Mouse (Mus musculus) myocyte (in vitro differentiated cells): ENCODE data around the gene Pptc7. TPM values are rescaled to one million over a fixed set of nuclear protein-coding genes. Genes with fewer than 3 reads are reported as not detected.

Experiments used
- H3K27me3 ChIP-seq: one replicate; pipeline ENCODE4 v1.6.1; 2011; ENCODE audit not compliant: control insufficient read depth, insufficient read depth, insufficient read length
- H3K36me3 ChIP-seq: one replicate; pipeline ENCODE4 v1.6.1; 2011; ENCODE audit not compliant: control insufficient read depth, insufficient read depth
- H3K4me2 ChIP-seq: one replicate; pipeline ENCODE4 v1.6.1; 2011; ENCODE audit warnings: low read depth, control low read depth
- H3K4me3 ChIP-seq: one replicate; pipeline ENCODE4 v1.5.1; 2011; ENCODE audit warnings: mild to moderate bottlenecking, control low read depth, moderate library complexity
- H3K79me2 ChIP-seq: one replicate; pipeline ENCODE4 v1.6.1; 2011; ENCODE audit not compliant: control insufficient read depth, insufficient read depth
- H3ac ChIP-seq: one replicate; pipeline ENCODE4 v1.6.1; 2011; ENCODE audit not compliant: control insufficient read depth, insufficient read length
- CEBPB ChIP-seq: IDR thresholded peaks from 2 replicates; pipeline ENCODE4 v1.6.1; 2011; ENCODE audit warnings: mild to moderate bottlenecking, moderate library complexity; ENCODE audit not compliant: poor library complexity, insufficient read depth, severe bottlenecking
- E2F4 ChIP-seq: IDR thresholded peaks from one replicate; pipeline ENCODE4 v1.6.1; 2011; ENCODE audit warnings: mild to moderate bottlenecking, control low read depth, moderate library complexity; ENCODE audit not compliant: insufficient read depth
- MAX ChIP-seq: IDR thresholded peaks from one replicate; pipeline ENCODE4 v1.6.1; 2011; ENCODE audit warnings: low read depth, mild to moderate bottlenecking, control low read depth
- MYOD1 ChIP-seq, 3 experiments: IDR thresholded peaks; one replicate each; pipeline ENCODE4 v1.6.1; 2011; ENCODE audit warnings: control low read depth in 2 of 3, low read depth in 2 of 3, mild to moderate bottlenecking in 2 of 3, moderate library complexity in 1 of 3; ENCODE audit not compliant: insufficient read length in 2 of 3, control insufficient read depth in 1 of 3
- MYOG ChIP-seq, 3 experiments: IDR thresholded peaks; one replicate each; pipeline ENCODE4 v1.6.1; 2011; ENCODE audit warnings: control low read depth in 2 of 3, low read depth in 2 of 3, mild to moderate bottlenecking in 2 of 3; ENCODE audit not compliant: insufficient read length in 2 of 3, control insufficient read depth in 1 of 3, insufficient read depth in 1 of 3
- POLR2A ChIP-seq: IDR thresholded peaks from one replicate; pipeline ENCODE4 v1.6.1; 2011; ENCODE audit warnings: low read depth, mild to moderate bottlenecking, control low read depth, moderate library complexity; ENCODE audit not compliant: insufficient read length
- POLR2AphosphoS2 ChIP-seq: IDR thresholded peaks from one replicate; pipeline ENCODE4 v1.6.1; 2011; ENCODE audit warnings: low read depth, control low read depth; ENCODE audit not compliant: insufficient read length
- REST ChIP-seq: IDR thresholded peaks from one replicate; pipeline ENCODE4 v1.6.1; 2011; ENCODE audit warnings: mild to moderate bottlenecking, control low read depth, moderate library complexity; ENCODE audit not compliant: insufficient read depth, insufficient read length
- SRF ChIP-seq: IDR thresholded peaks from one replicate; pipeline ENCODE4 v1.6.1; 2011; ENCODE audit warnings: low read depth; ENCODE audit not compliant: control insufficient read depth, insufficient read length
- TCF12 ChIP-seq: IDR thresholded peaks from one replicate; pipeline ENCODE4 v1.6.1; 2011; ENCODE audit warnings: mild to moderate bottlenecking, control low read depth; ENCODE audit not compliant: poor library complexity, insufficient read depth, severe bottlenecking
- USF1 ChIP-seq: IDR thresholded peaks from one replicate; pipeline ENCODE4 v1.6.1; 2011; ENCODE audit warnings: low read depth, mild to moderate bottlenecking, control low read depth, moderate library complexity
- polyA plus RNA-seq: library from polyadenylated mRNA; unstranded; fragments of >200 nt; fragmentation: generic; extraction: Trizol; gene quantifications from one replicate; pipeline ENCODE4 v1.2.1, GENCODE M21; 2012; ENCODE audit warnings: missing spikeins

Gene Pptc7
- polyA plus RNA-seq, 1 experiment: 6.2 TPM

DNA sequence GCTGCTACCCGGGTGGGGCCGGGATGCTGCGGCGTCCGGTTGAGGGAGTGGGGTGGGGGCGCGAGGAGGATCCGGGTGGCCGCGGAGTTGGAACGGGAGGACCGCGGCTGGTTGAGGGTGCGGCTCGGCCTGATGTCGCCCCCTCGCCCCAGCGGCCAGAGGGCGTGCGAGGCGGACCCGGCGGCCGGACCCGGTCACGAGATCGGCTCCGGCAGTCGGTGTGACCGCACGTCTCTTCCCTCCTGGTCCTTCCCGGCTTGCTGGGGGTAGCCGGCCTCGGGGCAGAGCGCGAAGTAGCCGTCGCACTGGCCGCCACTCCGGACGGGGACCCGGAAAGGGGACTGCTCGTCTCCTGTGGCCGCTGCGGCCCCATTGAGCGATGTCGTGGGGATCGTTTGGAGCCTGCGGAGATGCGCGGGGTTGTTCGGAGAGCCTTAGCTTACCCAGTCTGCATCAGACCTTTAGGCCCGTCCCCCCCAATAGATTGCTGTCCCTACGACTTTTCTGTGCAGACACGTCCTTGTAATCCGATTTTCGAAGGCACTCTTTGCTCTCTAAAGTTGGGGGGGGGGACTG is 70.4 kb downstream of the Pptc7 start:
- no peak for TF ChIP-seq SRF
- TF ChIP-seq REST: no peak
- TF ChIP-seq TCF12: no peak
- no peak for TF ChIP-seq CEBPB
- TF ChIP-seq MYOD1 (IDR thresholded peaks at IDR 0.05; ENCODE audit: control insufficient read depth in 1 of 3, insufficient read length in 2 of 3, low read depth in 2 of 3): no peak
- TF ChIP-seq E2F4: no peak
- peak; percentile 40 for TF ChIP-seq POLR2A
- TF ChIP-seq MYOG (IDR thresholded peaks at IDR 0.05; ENCODE audit: control insufficient read depth in 1 of 3, insufficient read depth in 1 of 3, insufficient read length in 2 of 3, low read depth in 2 of 3): peak in 2 of 3 experiments; percentile 3 to 8
- H3K79me2 ChIP-seq: peaks cover 45% of the 10 kb centered on the region
- H3K4me3 ChIP-seq: peak overlapping the region; percentile 54
- peak overlapping the region; percentile 84 for H3K4me2 ChIP-seq
- no peaks in the 10 kb centered on the region for H3K36me3 ChIP-seq
- peak overlapping the region; percentile 57 for H3ac ChIP-seq
- peaks cover 3% of the 10 kb centered on the region for H3K27me3 ChIP-seq

DNA sequence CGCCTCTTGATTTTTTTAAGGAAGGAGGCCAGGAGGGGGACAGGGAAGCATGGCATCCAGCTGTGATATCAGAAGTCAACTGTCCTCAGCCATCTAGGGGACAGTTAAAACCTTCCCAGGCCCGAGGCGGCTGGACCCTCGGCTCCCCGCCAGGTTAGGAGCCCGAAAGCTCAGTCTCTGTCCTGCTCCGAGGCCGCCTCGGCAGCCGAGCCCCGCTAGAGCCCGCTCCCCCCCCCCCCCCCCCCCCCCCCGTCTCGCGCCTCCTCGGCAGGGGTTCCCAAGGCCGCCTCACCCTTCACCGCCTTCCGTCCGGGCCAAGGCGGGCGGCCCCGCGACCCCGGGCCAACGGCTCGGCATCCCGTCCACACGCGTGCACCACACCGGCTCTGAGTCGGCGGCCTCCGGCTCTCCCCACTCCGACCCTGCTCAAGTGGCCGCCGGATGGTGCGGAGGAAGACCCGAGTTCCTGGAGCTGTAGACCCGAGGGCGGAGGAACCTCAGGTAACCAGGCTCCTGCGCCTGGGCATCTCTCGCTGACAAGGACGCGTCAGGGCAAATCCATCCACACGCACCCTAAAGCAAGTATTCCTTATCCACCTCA is 87.5 kb downstream of the Pptc7 start, which contains the start of gene Gpn3:
Gpn3 (plus strand) TSS at position 286 of the 601 bp plus-strand sequence.
- TF ChIP-seq POLR2AphosphoS2: peak; percentile 16
- no peak for TF ChIP-seq MAX
- Histone ChIP-seq H3K4me2 (peak within 1 kb of the TSS; percentile 96), H3ac (peak within 1 kb of the TSS; percentile 79), H3K27me3 (no peaks in the 10 kb centered on the region), H3K4me3 (peak within 1 kb of the TSS; percentile 75), H3K36me3 (peaks cover 24% of the 10 kb centered on the region), H3K79me2 (peaks cover 18% of the 10 kb centered on the region)

DNA sequence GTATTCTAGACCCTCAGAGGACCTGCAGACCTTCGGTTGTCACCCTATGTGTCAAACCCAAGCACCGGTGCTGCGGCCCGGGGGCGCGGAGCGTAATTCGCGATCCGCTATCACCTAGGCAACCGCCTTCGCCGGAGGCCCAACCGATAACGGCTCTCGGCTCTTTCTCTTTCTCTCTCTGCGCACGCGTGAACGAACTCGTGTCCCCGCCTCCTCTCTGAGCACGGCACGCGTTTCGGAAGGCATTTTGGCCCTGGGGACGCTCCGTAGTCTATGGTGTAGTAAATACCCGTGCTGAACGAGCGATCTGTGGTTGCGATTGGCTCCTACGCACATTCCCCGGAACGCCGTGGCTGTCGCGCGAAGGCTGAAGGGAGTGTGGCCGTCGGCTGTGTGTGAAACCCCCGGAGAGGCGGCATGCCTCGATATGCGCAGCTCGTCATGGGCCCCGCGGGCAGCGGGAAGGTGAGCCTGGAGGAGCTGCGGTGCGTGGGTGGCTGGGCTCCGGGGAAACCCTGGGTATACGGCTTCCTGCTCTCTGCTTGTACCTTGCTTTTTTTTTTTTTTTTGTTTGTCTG is 88.1 kb downstream of the Pptc7 start, which contains the start of gene Fam216a:
Fam216a (minus strand) TSS at position 173 of the 578 bp plus-strand sequence.
- Histone ChIP-seq H3ac (peak within 1 kb of the TSS; percentile 79), H3K36me3 (peaks cover 22% of the 10 kb centered on the region), H3K27me3 (no peaks in the 10 kb centered on the region), H3K4me2 (peak within 1 kb of the TSS; percentile 96), H3K79me2 (peaks cover 18% of the 10 kb centered on the region), H3K4me3 (peak within 1 kb of the TSS; percentile 75)
- TF ChIP-seq MYOD1 (IDR thresholded peaks at IDR 0.05; ENCODE audit: control insufficient read depth in 1 of 3, insufficient read length in 2 of 3, low read depth in 2 of 3): peak in 1 of 3 experiments; percentile 3
- TF ChIP-seq TCF12: no peak
- TF ChIP-seq POLR2A: peak; percentile 83
- TF ChIP-seq MAX: peak; percentile 77
- TF ChIP-seq USF1: no peak
- peak; percentile 86 for TF ChIP-seq POLR2AphosphoS2
- TF ChIP-seq MYOG (IDR thresholded peaks at IDR 0.05; ENCODE audit: control insufficient read depth in 1 of 3, insufficient read depth in 1 of 3, insufficient read length in 2 of 3, low read depth in 2 of 3): no peak
- TF ChIP-seq E2F4: peak; percentile 76

DNA sequence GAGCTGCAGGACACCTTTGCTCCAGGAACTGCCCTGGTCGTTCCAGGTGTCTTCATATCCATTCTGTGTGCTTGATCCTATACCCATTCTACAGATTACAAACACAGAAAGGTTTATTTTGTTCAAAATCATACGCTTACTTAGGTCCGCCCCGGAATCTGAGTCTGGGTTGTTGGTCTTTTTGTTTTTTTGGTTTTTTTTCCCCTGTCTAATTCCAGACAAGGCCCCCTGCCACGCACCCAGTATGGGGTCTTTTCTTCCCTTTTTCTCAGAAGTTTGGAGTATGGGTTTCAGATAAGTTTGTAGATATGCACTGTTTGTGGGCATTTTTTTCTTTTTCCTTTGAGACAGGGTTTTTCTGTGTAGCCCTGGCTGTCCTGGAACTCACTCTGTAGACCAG is 88.7 kb downstream of the Pptc7 start:
- Histone ChIP-seq H3ac (peak overlapping the region; percentile 79), H3K4me2 (peak overlapping the region; percentile 96), H3K4me3 (peak overlapping the region; percentile 75), H3K27me3 (no peaks in the 10 kb centered on the region), H3K79me2 (peaks cover 18% of the 10 kb centered on the region), H3K36me3 (peaks cover 20% of the 10 kb centered on the region)
- TF ChIP-seq TCF12: no peak
- no peak for TF ChIP-seq POLR2A
- TF ChIP-seq MYOG (IDR thresholded peaks at IDR 0.05; ENCODE audit: control insufficient read depth in 1 of 3, insufficient read depth in 1 of 3, insufficient read length in 2 of 3, low read depth in 2 of 3): no peak
- no peak for TF ChIP-seq POLR2AphosphoS2
- TF ChIP-seq USF1: no peak

Other genes starting within 250 kb of the Pptc7 start
- 0.62 TPM for gene Cux2, start 234.3 kb upstream of the Pptc7 start, polyA plus RNA-seq
- 3.3 TPM for gene Myl2, start 183.4 kb upstream of the Pptc7 start, polyA plus RNA-seq
- gene Ccdc63, start 143.5 kb upstream of the Pptc7 start, polyA plus RNA-seq: not detected
- 136 TPM for gene Ppp1cc, start 126.1 kb upstream of the Pptc7 start, polyA plus RNA-seq
- gene Hvcn1, start 77.6 kb upstream of the Pptc7 start, polyA plus RNA-seq: 0.08 TPM
- 4.7 TPM for gene Tctn1, start 19.9 kb upstream of the Pptc7 start, polyA plus RNA-seq
- gene Rad9b, start 69.9 kb downstream of the Pptc7 start, polyA plus RNA-seq: 1.9 TPM
- gene Vps29, start 70.0 kb downstream of the Pptc7 start, polyA plus RNA-seq: 139 TPM
- 18.9 TPM for gene Gpn3, start 87.5 kb downstream of the Pptc7 start, polyA plus RNA-seq
- 27.7 TPM for gene Fam216a, start 88.0 kb downstream of the Pptc7 start, polyA plus RNA-seq
- 217 TPM for gene Arpc3, start 107.5 kb downstream of the Pptc7 start, polyA plus RNA-seq
- gene Anapc7, start 137.3 kb downstream of the Pptc7 start, polyA plus RNA-seq: 62.7 TPM
- gene Atp2a2, start 217.9 kb downstream of the Pptc7 start, polyA plus RNA-seq: 295 TPM